ENCODE assay signal across 7 mouse cellular contexts in the genomic region with DNA sequence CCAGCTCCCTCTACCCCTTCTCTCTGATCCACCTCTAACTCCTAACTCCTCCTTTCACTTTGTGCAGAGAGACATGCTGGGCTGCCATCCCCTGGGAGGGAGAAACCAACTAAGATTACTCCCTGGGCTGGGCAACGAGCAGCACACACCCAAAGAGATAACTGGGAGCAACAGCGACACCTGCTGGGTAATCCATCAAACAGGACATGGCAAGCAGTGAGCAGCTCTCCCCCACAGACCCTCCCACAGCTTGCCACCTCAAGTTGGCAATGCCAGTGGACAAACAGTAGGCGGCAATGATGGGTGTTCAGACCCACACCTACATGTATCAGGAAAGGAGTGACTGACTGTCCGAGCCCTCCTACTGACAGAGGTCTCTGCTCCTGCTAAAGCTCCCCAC. TPM values are rescaled to one million over a fixed set of nuclear protein-coding genes. Genes with fewer than 3 reads are reported as not detected.
DNase-seq lines count a peak whose midpoint lies in the region; ATAC-seq and TF ChIP-seq lines count a peak whose summit lies in the region.

No protein-coding gene starts in this region.

- no peaks in the 10 kb centered on the region for H3K27me3 ChIP-seq in kidney, postnatal 0 days (ENCODE audit: insufficient read depth, low read length)
- no peaks in the 10 kb centered on the region; the same call in 1 of the 2 replicates for H3K27me3 ChIP-seq in kidney, embryonic 14.5 days (ENCODE audit: control insufficient read depth, insufficient read depth, low read length)
- H3K27me3 ChIP-seq in E14TG2a.4 (ENCODE audit: insufficient read depth, low read length), result peaks cover 44% of the 10 kb centered on the region

- H3K4me2 ChIP-seq in kidney, postnatal 0 days (ENCODE audit: low read length), result no peak overlapping the region
- H3K4me2 ChIP-seq in kidney, embryonic 14.5 days (replicated peaks; ENCODE audit: low read depth, low read length), result no peak overlapping the region

- no peak overlapping the region for H3K9ac ChIP-seq in kidney, postnatal 0 days (ENCODE audit: low read depth, low read length)
- no peak overlapping the region for H3K9ac ChIP-seq in kidney, embryonic 14.5 days (ENCODE audit: low read depth, low read length)

- 16% methylated on average over 4 of the region's 4 CpGs for WGBS in kidney, postnatal 0 days
- 14% methylated on average over 4 of the region's 4 CpGs for WGBS in kidney, embryonic 14.5 days

- peak; percentile 71 for TF ChIP-seq CTCF in kidney, postnatal 0 days (IDR thresholded peaks at IDR 0.05; ENCODE audit: low read depth)
- peak; percentile 78 for TF ChIP-seq CTCF in E14TG2a.4 (conservative IDR thresholded peaks at IDR 0.05; ENCODE audit: low read length)
- TF ChIP-seq CTCF in embryonic fibroblast, embryonic 13.5 days (IDR thresholded peaks at IDR 0.05; ENCODE audit: borderline replicate concordance, insufficient read depth, low read length), result peak; percentile 58; the same call in 1 of the 2 replicates

- no peaks in the 10 kb centered on the region for H3K9me3 ChIP-seq in kidney, postnatal 0 days (replicated peaks; ENCODE audit: low read length)
- H3K9me3 ChIP-seq in kidney, embryonic 14.5 days (ENCODE audit: control insufficient read depth, low read length), result no peaks in the 10 kb centered on the region
- H3K9me3 ChIP-seq in E14TG2a.4 (ENCODE audit: low read length), result peaks cover 1% of the 10 kb centered on the region; the same call in 1 of the 2 replicates

- H3K4me1 ChIP-seq in kidney, postnatal 0 days (replicated peaks; ENCODE audit: insufficient read depth, low read length), result no peaks in the 10 kb centered on the region
- H3K4me1 ChIP-seq in kidney, embryonic 14.5 days (ENCODE audit: control insufficient read depth, insufficient read depth, low read length), result peaks cover 9% of the 10 kb centered on the region; the same call in 1 of the 2 replicates
- peaks cover 20% of the 10 kb centered on the region for H3K4me1 ChIP-seq in E14TG2a.4 (replicated peaks; ENCODE audit: low read depth, low read length)
- no peaks in the 10 kb centered on the region for H3K4me1 ChIP-seq in embryonic fibroblast, embryonic 13.5 days (ENCODE audit: control insufficient read depth, insufficient read depth, low read length)

- peak; percentile 74 for DNase-seq in kidney, postnatal 0 days (ENCODE audit: low spot score)
- peak; percentile 7 for DNase-seq in T-cell, adult 2 months (ENCODE audit: low spot score)
- DNase-seq in left cerebral cortex, postnatal 25 days (ENCODE audit: low spot score in 2 of 2), result peak; percentile 34 to 37
- peak; percentile 84 for DNase-seq in retina, postnatal 7 days (ENCODE audit: low read depth, low spot score)

- ATAC-seq in kidney, postnatal 0 days (replicated peaks; ENCODE audit: low FRiP score, low read depth), result peak; percentile 37; the same call in 1 of the 2 replicates
- no peak for ATAC-seq in kidney, embryonic 14.5 days (ENCODE audit: low FRiP score, low TSS enrichment)

- H3K27ac ChIP-seq in kidney, postnatal 0 days, result no peak overlapping the region
- H3K27ac ChIP-seq in kidney, embryonic 14.5 days (ENCODE audit: low read depth, low read length), result no peak overlapping the region
- no peak overlapping the region for H3K27ac ChIP-seq in embryonic fibroblast, embryonic 13.5 days (ENCODE audit: insufficient read depth, low read length)

- intact Hi-C loops in left cerebral cortex, postnatal 25 days (cut with DNase I), result no loop called here

- no peak for TF ChIP-seq POLR2A in embryonic fibroblast, embryonic 13.5 days (IDR thresholded peaks at IDR 0.05; ENCODE audit: low read depth, low read length)

- no peak overlapping the region for H3K4me3 ChIP-seq in kidney, postnatal 0 days (replicated peaks; ENCODE audit: low read depth, low read length)
- no peak overlapping the region for H3K4me3 ChIP-seq in kidney, embryonic 14.5 days (ENCODE audit: low read length)
- no peak overlapping the region for H3K4me3 ChIP-seq in E14TG2a.4 (replicated peaks; ENCODE audit: low read length)
- no peak overlapping the region for H3K4me3 ChIP-seq in embryonic fibroblast, embryonic 13.5 days (ENCODE audit: insufficient read depth, low read length)

- H3K36me3 ChIP-seq in kidney, postnatal 0 days (ENCODE audit: insufficient read depth, low read length), result no peaks in the 10 kb centered on the region
- H3K36me3 ChIP-seq in kidney, embryonic 14.5 days (ENCODE audit: control insufficient read depth, insufficient read depth, low read length), result no peaks in the 10 kb centered on the region
- H3K36me3 ChIP-seq in E14TG2a.4 (ENCODE audit: insufficient read depth, low read length), result no peaks in the 10 kb centered on the region

RNA-seq across cellular contexts. Expression of a gene that starts 4.9 kb away (rescaled TPM):
- 4.7 and 6.0 TPM in 2 replicates for polyA plus RNA-seq in kidney, postnatal 0 days (2015; fragmentation: Nextera tagmentation; extraction: Ambion mirVana)
- polyA plus RNA-seq in kidney, embryonic 14.5 days (2014; fragmentation: Nextera tagmentation; extraction: Ambion mirVana), result 1.5 and 2.1 TPM in 2 replicates
- 3.4 and 7.8 TPM in 2 replicates for polyA plus RNA-seq in embryonic fibroblast, embryonic 13.5 days (2011; ENCODE audit: insufficient read length, low read depth, missing spikeins)
- under 1 TPM; 0.16 to 0.39 TPM for total RNA-seq in left cerebral cortex, postnatal 25 days (2021)

RNA-seq across cellular contexts. Expression of a gene that starts 44.4 kb away (rescaled TPM):
- polyA plus RNA-seq in kidney, postnatal 0 days (2015; fragmentation: Nextera tagmentation; extraction: Ambion mirVana), result 4.2 and 5.4 TPM in 2 replicates
- polyA plus RNA-seq in kidney, embryonic 14.5 days (2014; fragmentation: Nextera tagmentation; extraction: Ambion mirVana), result 7.9 and 10.2 TPM in 2 replicates
- 5.5 and 5.6 TPM in 2 replicates for polyA plus RNA-seq in embryonic fibroblast, embryonic 13.5 days (2011; ENCODE audit: insufficient read length, low read depth, missing spikeins)
- 1 to 10 TPM; 7.6 to 8.7 TPM for total RNA-seq in left cerebral cortex, postnatal 25 days (2021)

RNA-seq across cellular contexts. Expression of a gene that starts 52.4 kb away (rescaled TPM):
- polyA plus RNA-seq in kidney, postnatal 0 days (2015; fragmentation: Nextera tagmentation; extraction: Ambion mirVana), result 15.0 and 15.5 TPM in 2 replicates
- 8.3 and 13.1 TPM in 2 replicates for polyA plus RNA-seq in kidney, embryonic 14.5 days (2014; fragmentation: Nextera tagmentation; extraction: Ambion mirVana)
- 22.4 and 24.9 TPM in 2 replicates for polyA plus RNA-seq in embryonic fibroblast, embryonic 13.5 days (2011; ENCODE audit: insufficient read length, low read depth, missing spikeins)
- 10 to 100 TPM; 26.6 to 29.5 TPM for total RNA-seq in left cerebral cortex, postnatal 25 days (2021)

Comparison
In these comparisons a context has a peak if more than half of its experiments do, and no peak if none do; other contexts are left out.
1. DNase-seq: peak in every context shown above with its lines; median percentile 84 in retina, postnatal 7 days; 74 in kidney, postnatal 0 days; 36 in left cerebral cortex, postnatal 25 days; 7 in T-cell, adult 2 months.